Mouse (Mus musculus) left cerebral cortex, postnatal 4 days (tissue): ENCODE data around the gene Cox16. TPM values are rescaled to one million over a fixed set of nuclear protein-coding genes. Genes with fewer than 3 reads are reported as not detected.
"Not testable (repeated sequence)": the region's sequence is repeated elsewhere in the genome, so short reads cannot be mapped to it uniquely, and the experiment has no call there.

Experiments
- DNase-seq: peaks from one replicate; pipeline ENCODE4 v3.0.0-alpha.2; 2022
- intact Hi-C: fragments of 180-260 bp; cut with DNase I; formaldehyde crosslinking; loops from one replicate; pipeline ENCODE4 v1.15.1; 2025
- total RNA-seq, 2 experiments: library from RNA; stranded (reverse); gene quantifications; 2 replicates each; pipeline ENCODE4 v1.2.3; 2021

The Cox16 gene
- total RNA-seq = 10 to 100 TPM; 39.8 to 53.3 TPM

DNA sequence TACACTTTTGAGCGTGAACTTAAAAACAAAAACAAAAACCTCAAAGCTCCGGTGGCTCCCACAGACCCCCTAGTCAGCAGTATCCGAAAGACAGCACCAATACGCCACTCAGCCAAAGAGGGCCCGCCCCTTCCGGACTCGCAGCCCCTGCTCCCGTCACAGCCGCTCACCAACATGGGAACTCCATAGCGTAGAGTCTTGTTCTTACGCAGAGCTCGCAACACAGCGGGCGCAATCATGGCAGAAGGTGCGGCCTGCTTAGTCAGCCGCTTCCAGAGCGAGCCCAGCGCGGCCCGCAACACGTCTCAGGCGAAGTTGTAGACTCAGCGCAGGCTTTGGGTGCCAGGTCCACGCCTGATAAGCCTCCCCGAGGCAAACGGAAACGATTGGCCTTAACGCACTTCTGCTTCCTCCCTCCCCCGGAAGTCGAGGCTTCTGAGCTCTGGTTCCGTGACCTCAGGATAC lies at the start of gene Cox16:
Gene Cox16 (minus strand): TSS at position 401 of the 465 bp plus-strand sequence.
- peak; percentile 87 for DNase-seq
- intact Hi-C loops = no loop called here

- no peak for DNase-seq
- intact Hi-C loops = no loop called here
These were observed 48.1 kb upstream of the Cox16 start for GRCm38 (mm10) chr12:81533029-81533419.

- peak; percentile 83 for DNase-seq
- intact Hi-C loops = no loop called here
These were observed 47.5 kb upstream of the Cox16 start, which contains the start of the genes Gm20498 and Synj2bp for GRCm38 (mm10) chr12:81532316-81533028. Gm20498 (minus strand) TSS chr12:81532905. Synj2bp (minus strand) TSS chr12:81532911.

DNA sequence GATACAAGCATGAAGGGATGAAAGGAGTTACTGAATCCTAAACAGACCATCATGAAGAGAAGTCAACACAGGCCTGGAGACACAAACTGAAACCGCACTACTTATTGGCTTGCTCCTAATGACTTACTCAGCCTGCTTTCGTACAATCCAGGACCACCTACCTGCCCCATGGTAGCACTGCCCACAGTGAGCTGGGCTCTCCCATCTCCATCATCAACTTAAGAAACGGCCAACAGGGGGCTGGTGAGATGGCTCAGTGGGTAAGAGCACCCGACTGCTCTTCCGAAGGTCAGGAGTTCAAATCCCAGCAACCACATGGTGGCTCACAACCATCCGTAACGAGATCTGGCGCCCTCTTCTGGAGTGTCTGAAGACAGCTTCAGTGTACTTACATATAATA lies 45.7 kb upstream of the Cox16 start:
- intact Hi-C loops = not testable (repeated sequence)

DNA sequence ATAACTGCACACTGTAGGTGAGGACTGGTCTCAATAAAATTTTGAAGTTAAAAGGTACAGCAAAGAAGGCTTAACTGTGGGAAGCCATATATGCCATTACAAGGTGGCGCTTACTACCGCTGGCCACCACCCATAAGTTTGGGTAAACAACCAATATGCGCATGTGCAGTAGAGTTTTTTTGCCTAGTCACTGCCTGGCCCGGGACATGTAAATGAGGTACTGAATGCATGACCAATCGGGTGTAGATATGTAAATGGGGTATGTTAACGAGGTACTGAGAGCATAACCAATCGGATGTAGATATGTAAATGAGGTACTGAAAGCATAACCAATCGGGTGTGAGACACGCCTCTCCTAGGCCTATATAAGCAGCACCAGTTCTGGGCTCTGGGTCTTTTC lies 12.0 kb upstream of the Cox16 start:
- intact Hi-C loops = not testable (repeated sequence)

More for the DNA sequence above, 45.7 kb upstream of the Cox16 start:
- peak; percentile 2 for DNase-seq

GRCm38 (mm10) chr12:81490491-81490890 lies 5.6 kb upstream of the Cox16 start:
- DNase-seq = no peak
- intact Hi-C loops = no loop called here

More for the DNA sequence above, 12.0 kb upstream of the Cox16 start:
- not testable (repeated sequence) for DNase-seq

DNA sequence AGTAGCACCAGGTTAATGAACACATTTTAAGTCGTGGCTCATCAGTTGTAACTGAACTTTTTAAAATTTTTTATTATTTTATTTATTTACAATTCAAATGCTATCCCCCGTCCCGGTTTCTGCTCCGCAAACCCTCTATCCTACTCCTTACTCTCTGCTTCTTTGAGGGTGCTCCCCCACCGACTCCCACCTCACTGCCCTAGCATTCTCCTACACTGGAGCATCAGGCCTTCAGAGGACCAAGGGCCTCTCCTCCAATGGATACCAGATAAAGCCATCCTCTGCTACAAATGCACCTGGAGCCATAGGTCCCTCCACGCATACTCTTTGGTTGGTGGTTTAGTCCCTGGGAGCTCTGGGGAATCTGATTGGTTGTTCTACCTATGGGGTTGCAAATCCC lies 384 bp upstream of the Cox16 start:
- no peak for DNase-seq
- intact Hi-C loops = no loop called here

DNA sequence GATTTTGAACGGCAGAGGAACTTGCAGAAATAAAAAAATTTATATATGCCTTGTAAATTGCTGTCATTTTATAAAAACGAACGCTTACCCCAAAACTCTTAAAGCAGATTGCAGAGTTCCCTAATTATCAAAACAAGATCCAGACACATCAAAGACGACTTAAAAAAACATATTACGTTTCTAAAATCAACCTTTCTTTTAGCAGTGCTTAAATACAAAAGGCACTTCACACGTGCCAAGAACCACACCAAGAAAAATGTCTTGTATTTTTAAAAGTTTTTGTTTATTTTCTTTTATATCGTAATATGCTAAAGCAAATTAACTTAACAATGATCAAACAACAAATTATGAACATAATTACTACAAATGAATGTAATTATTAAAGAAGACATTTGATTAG lies 715 bp downstream of the Cox16 start:
- intact Hi-C loops = no loop called here
- DNase-seq = no peak

- DNase-seq = peak; percentile 35
- intact Hi-C loops = no loop called here
These were observed 1.3 kb downstream of the Cox16 start for GRCm38 (mm10) chr12:81483656-81484055.

DNA sequence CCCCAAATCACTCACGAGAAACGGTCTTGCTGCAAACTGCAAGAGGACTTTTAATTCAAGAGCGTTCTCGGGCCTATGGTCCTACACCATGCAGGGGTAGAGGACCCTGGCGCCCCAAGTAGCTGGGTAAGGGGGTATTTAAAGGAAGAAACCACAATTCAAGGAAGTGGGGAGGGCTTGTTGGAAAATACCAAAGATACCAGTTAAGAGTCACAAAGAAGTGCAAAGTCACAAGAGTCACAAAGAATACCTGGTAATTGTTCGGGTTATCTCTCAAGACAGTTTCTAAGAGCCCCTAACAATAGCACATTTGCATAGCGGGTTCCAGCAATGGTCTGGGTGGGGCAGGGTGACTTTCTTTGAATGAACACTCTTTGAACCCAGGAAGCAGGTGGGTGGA lies 25.9 kb downstream of the Cox16 start:
- DNase-seq, intact Hi-C loops: not testable (repeated sequence)

GRCm38 (mm10) chr12:81438985-81439384 lies 45.9 kb downstream of the Cox16 start:
- DNase-seq, intact Hi-C loops: not testable (repeated sequence)

- DNase-seq, intact Hi-C loops: not testable (repeated sequence)
These were observed 50.1 kb downstream of the Cox16 start for GRCm38 (mm10) chr12:81434778-81435177.

- intact Hi-C loops = no loop called here
- DNase-seq = no peak
These were observed 63.1 kb downstream of the Cox16 start, which contains the start of gene Adam4 for GRCm38 (mm10) chr12:81421846-81422245. Adam4 (minus strand) TSS chr12:81421946.

GRCm38 (mm10) chr12:81413211-81413610 lies 71.7 kb downstream of the Cox16 start:
- intact Hi-C loops = no loop called here

DNA sequence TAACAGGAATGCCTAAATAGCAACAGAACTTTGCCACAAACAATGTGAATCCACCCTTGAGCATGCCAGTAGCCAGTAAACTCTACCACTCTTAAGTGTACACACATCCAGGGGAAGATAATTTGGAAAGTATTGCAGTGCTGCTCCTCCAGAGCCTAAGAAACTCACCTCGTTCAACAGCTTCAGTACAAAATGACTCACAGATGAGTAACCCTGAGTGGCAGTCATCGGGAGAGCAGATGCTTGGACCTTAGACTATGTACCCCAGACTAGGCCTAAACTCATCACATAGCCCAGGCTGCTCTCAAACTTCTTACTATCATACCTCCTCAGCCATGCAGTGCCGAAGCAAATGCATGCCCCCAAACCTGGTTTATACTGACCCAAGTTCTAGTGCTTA lies 76.0 kb downstream of the Cox16 start:
- intact Hi-C loops = no loop called here

More at GRCm38 (mm10) chr12:81413211-81413610, 71.7 kb downstream of the Cox16 start:
- no peak for DNase-seq

GRCm38 (mm10) chr12:81402187-81402586 lies 82.7 kb downstream of the Cox16 start:
- peak; percentile 68 for DNase-seq
- intact Hi-C loops = loop anchor here (2.0 to 5.0 kb wide), 2 partner anchors 200 to 417 kb away; no protein-coding TSS in a partner anchor

More for the DNA sequence above, 76.0 kb downstream of the Cox16 start:
- DNase-seq = no peak

- DNase-seq = not testable (repeated sequence)
These were observed 105.6 kb downstream of the Cox16 start, which contains the start of gene Gm4787 for GRCm38 (mm10) chr12:81379364-81379763. Gm4787 (minus strand) TSS chr12:81379464.

DNA sequence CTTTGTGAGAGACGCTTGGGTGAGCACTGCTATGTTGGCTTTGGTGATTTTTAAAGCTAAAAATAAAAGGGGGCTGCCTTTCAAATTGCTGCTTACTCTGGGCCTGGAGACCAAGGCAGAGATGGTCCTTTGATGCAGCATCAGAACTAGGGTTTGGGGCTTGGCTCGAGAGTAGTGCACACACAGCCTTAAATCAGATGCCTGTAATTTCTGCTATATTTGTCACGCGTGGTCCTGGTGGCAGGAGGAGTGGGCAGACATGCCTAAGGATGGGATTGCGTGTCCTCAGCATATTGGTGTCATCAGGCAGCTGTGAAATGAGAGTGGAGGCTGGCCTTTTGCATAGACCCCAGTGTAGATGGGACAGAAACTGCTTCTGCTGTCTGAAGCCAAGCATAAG lies 151.1 kb downstream of the Cox16 start:
- intact Hi-C loops = no loop called here
- no peak for DNase-seq

More at GRCm38 (mm10) chr12:81379364-81379763, 105.6 kb downstream of the Cox16 start, which contains the start of gene Gm4787:
- intact Hi-C loops = not testable (repeated sequence)

- intact Hi-C loops = no loop called here
- peak; percentile 52 for DNase-seq
These were observed 152.0 kb downstream of the Cox16 start, which contains the start of gene Slc8a3 for GRCm38 (mm10) chr12:81332875-81333421. Slc8a3 (minus strand) TSS chr12:81333180.

GRCm38 (mm10) chr12:81331937-81332874 lies 152.7 kb downstream of the Cox16 start:
- intact Hi-C loops = no loop called here
- peak; percentile 66 for DNase-seq
